Mouse (Mus musculus) retina, postnatal 7 days (tissue): Measurements from ENCODE around the gene Tbx6.
A peak's percentile ranks its signal among the peaks of the same experiment; 100 is the strongest.
"Not testable (repeated sequence)": the region's sequence is repeated elsewhere in the genome, so short reads cannot be mapped to it uniquely, and the experiment has no call there.

Source experiments
- DNase-seq: peaks from one replicate; pipeline ENCODE4 v3.0.0-alpha.2; 2012; ENCODE audit warnings: low read depth, low spot score

Gene Tbx6

GRCm38 (mm10) chr7:126767001-126767400 is 14.3 kb upstream of the Tbx6 start:
- no peak for DNase-seq

- no peak for DNase-seq
These were observed 10.5 kb upstream of the Tbx6 start for GRCm38 (mm10) chr7:126770784-126771183.

GRCm38 (mm10) chr7:126773351-126773750 is 7.9 kb upstream of the Tbx6 start:
- no peak for DNase-seq

- no peak for DNase-seq
These were observed 6.8 kb upstream of the Tbx6 start for GRCm38 (mm10) chr7:126774463-126774862.

GRCm38 (mm10) chr7:126775185-126775977 is 5.9 kb upstream of the Tbx6 start:
- DNase-seq, result no peak

GRCm38 (mm10) chr7:126775978-126776234 is 5.4 kb upstream of the Tbx6 start:
- no peak for DNase-seq

GRCm38 (mm10) chr7:126776598-126777057 is 4.7 kb upstream of the Tbx6 start, which contains the start of gene Ypel3:
TSS of gene Ypel3 (plus strand) at chr7:126776955.
- peak; percentile 85 for DNase-seq

GRCm38 (mm10) chr7:126777476-126777875 is 3.8 kb upstream of the Tbx6 start:
- no peak for DNase-seq

- no peak for DNase-seq
These were observed 3.1 kb upstream of the Tbx6 start for GRCm38 (mm10) chr7:126778147-126778546.

GRCm38 (mm10) chr7:126779101-126779500 is 2.2 kb upstream of the Tbx6 start:
- not testable (repeated sequence) for DNase-seq

- DNase-seq, result peak; percentile 69
These were observed 1.0 kb upstream of the Tbx6 start for GRCm38 (mm10) chr7:126779983-126780970.

GRCm38 (mm10) chr7:126781661-126782370 is 533 bp downstream of the Tbx6 start:
- DNase-seq, result no peak

GRCm38 (mm10) chr7:126782693-126783092 is 1.4 kb downstream of the Tbx6 start:
- DNase-seq, result no peak

- DNase-seq, result no peak
These were observed 3.2 kb downstream of the Tbx6 start for GRCm38 (mm10) chr7:126784469-126784868.

- no peak for DNase-seq
These were observed 3.8 kb downstream of the Tbx6 start for GRCm38 (mm10) chr7:126785056-126785455.

GRCm38 (mm10) chr7:126786142-126786541 is 4.9 kb downstream of the Tbx6 start:
- DNase-seq, result no peak

GRCm38 (mm10) chr7:126789141-126789540 is 7.9 kb downstream of the Tbx6 start:
- DNase-seq, result no peak

- peak; percentile 97 for DNase-seq
These were observed 10.8 kb downstream of the Tbx6 start, which contains the start of gene Ppp4c for GRCm38 (mm10) chr7:126791851-126792720. TSS of gene Ppp4c (minus strand) at chr7:126792496.

GRCm38 (mm10) chr7:126792721-126793443 is 11.6 kb downstream of the Tbx6 start:
- no peak for DNase-seq
